Mouse (Mus musculus) midbrain, embryonic 12.5 days (tissue): ENCODE results near the gene Galns. TPM values are rescaled to one million over a fixed set of nuclear protein-coding genes. Genes with fewer than 3 reads are reported as not detected.
A peak's percentile ranks its signal among the peaks of the same experiment; 100 is the strongest.
"Not testable (repeated sequence)": the region's sequence is repeated elsewhere in the genome, so short reads cannot be mapped to it uniquely, and the experiment has no call there.

Experiments
- ATAC-seq: fragments of 200-750 bp; cut with Nextera tagmentation; 2 replicates; pipeline ENCODE4 v1.8.0; 2017; ENCODE audit warnings: low read depth, moderate TSS enrichment, moderate library complexity; ENCODE audit not compliant: low FRiP score
- H3K27ac ChIP-seq: fragments of 300-500 bp; sonication (generic); replicated peaks from 2 replicates; pipeline ENCODE4 v1.5.1; 2016; ENCODE audit warnings: mild to moderate bottlenecking
- H3K27me3 ChIP-seq: fragments of 300-500 bp; sonication (generic); 2 replicates; pipeline ENCODE4 v1.6.1; 2016; ENCODE audit warnings: mild to moderate bottlenecking
- H3K36me3 ChIP-seq: fragments of 300-500 bp; sonication (generic); 2 replicates; pipeline ENCODE4 v1.6.1; 2016
- H3K4me1 ChIP-seq: fragments of 300-500 bp; sonication (generic); 2 replicates; pipeline ENCODE4 v1.6.1; 2016
- H3K4me2 ChIP-seq: fragments of 300-500 bp; sonication (generic); replicated peaks from 2 replicates; pipeline ENCODE4 v1.6.1; 2016; ENCODE audit warnings: mild to moderate bottlenecking, moderate library complexity
- H3K4me3 ChIP-seq: fragments of 300-500 bp; sonication (generic); 2 replicates; pipeline ENCODE4 v1.5.1; 2016; ENCODE audit warnings: mild to moderate bottlenecking
- H3K9ac ChIP-seq: fragments of 300-500 bp; sonication (generic); replicated peaks from 2 replicates; pipeline ENCODE4 v1.6.1; 2016; ENCODE audit warnings: mild to moderate bottlenecking, moderate library complexity
- H3K9me3 ChIP-seq: fragments of 300-500 bp; sonication (generic); 2 replicates; pipeline ENCODE4 v1.6.1; 2016; ENCODE audit warnings: mild to moderate bottlenecking
- WGBS: fragments of 180-500 bp; shearing (Covaris S2); methylation state at CpG from one replicate; pipeline ENCODE4 v1.1.7; 2016; 5-methylcytosine and 5-hydroxymethylcytosine counted together
- polyA plus RNA-seq: library from polyadenylated mRNA; unstranded; fragments of >200 nt; fragmentation: Nextera tagmentation; extraction: Ambion mirVana; gene quantifications from 2 replicates; pipeline ENCODE4 v1.2.1, GENCODE M21; 2016

The Galns gene
- polyA plus RNA-seq, 1 experiment from 2014 or later: 5.7 TPM

- Histone ChIP-seq H3K4me3 (no peak overlapping the region), H3K36me3 (no peaks in the 10 kb centered on the region), H3K9ac (no peak overlapping the region), H3K27ac (no peak overlapping the region), H3K27me3 (no peaks in the 10 kb centered on the region), H3K4me1 (peaks cover 5% of the 10 kb centered on the region; the same call in 1 of the 2 replicates), H3K4me2 (no peak overlapping the region), H3K9me3 (no peaks in the 10 kb centered on the region)
- no peak for ATAC-seq
- 82% methylated on average over 9 of the region's 9 CpGs for WGBS
Observed at GRCm38 (mm10) chr8:122584981-122585380, 26.3 kb downstream of the Galns start.

- no peak overlapping the region for H3K4me2 ChIP-seq
- H3K4me1 ChIP-seq: peaks cover 17% of the 10 kb centered on the region
- no peaks in the 10 kb centered on the region for H3K36me3 ChIP-seq
- no peak overlapping the region for H3K9ac ChIP-seq
- no peaks in the 10 kb centered on the region for H3K9me3 ChIP-seq
- no peak for ATAC-seq
- H3K4me3 ChIP-seq: no peak overlapping the region
- no peak overlapping the region for H3K27ac ChIP-seq
- no peaks in the 10 kb centered on the region for H3K27me3 ChIP-seq
- 86% methylated on average over 15 of the region's 15 CpGs for WGBS
Observed at GRCm38 (mm10) chr8:122580926-122581325, 30.3 kb downstream of the Galns start.

GRCm38 (mm10) chr8:122579196-122579595 lies 32.1 kb downstream of the Galns start:
- no peak overlapping the region for H3K9ac ChIP-seq
- no peaks in the 10 kb centered on the region for H3K27me3 ChIP-seq
- no peak overlapping the region for H3K27ac ChIP-seq
- 40% methylated on average over 7 of the region's 7 CpGs for WGBS
- no peak for ATAC-seq
- peaks cover 28% of the 10 kb centered on the region for H3K4me1 ChIP-seq
- H3K9me3 ChIP-seq: no peaks in the 10 kb centered on the region
- no peak overlapping the region for H3K4me3 ChIP-seq
- no peak overlapping the region for H3K4me2 ChIP-seq
- 0 out of 2 replicates have a peak, but pooled peaks cover 3% of the 10 kb centered on the region for H3K36me3 ChIP-seq

- H3K4me1 ChIP-seq: peaks cover 38% of the 10 kb centered on the region
- 38% methylated on average over 10 of the region's 10 CpGs for WGBS
Observed at GRCm38 (mm10) chr8:122577116-122577515, 34.1 kb downstream of the Galns start.

GRCm38 (mm10) chr8:122576648-122577022 lies 34.6 kb downstream of the Galns start, which contains the start of gene Aprt:
TSS of gene Aprt (minus strand) at chr8:122576909.
- Histone ChIP-seq H3K4me2 (peak within 1 kb of the TSS; percentile 83), H3K27ac (no peak within 1 kb of the TSS), H3K36me3 (peaks cover 20% of the 10 kb centered on the region), H3K9ac (peak within 1 kb of the TSS; percentile 87), H3K4me1 (peaks cover 38% of the 10 kb centered on the region), H3K4me3 (peak within 1 kb of the TSS; percentile 64), H3K27me3 (no peaks in the 10 kb centered on the region), H3K9me3 (no peaks in the 10 kb centered on the region)
- ATAC-seq: peak; percentile 88
- WGBS: under 1% methylated on average over 38 of the region's 39 CpGs

More at GRCm38 (mm10) chr8:122577116-122577515, 34.1 kb downstream of the Galns start:
- H3K9me3 ChIP-seq: no peaks in the 10 kb centered on the region
- H3K4me2 ChIP-seq: peak overlapping the region; percentile 83
- peak overlapping the region; percentile 87; the same call in 1 of the 2 replicates for H3K9ac ChIP-seq
- H3K27me3 ChIP-seq: no peaks in the 10 kb centered on the region
- ATAC-seq: peak; percentile 42
- peaks cover 15% of the 10 kb centered on the region for H3K36me3 ChIP-seq
- peak overlapping the region; percentile 64 for H3K4me3 ChIP-seq
- H3K27ac ChIP-seq: no peak overlapping the region

GRCm38 (mm10) chr8:122575735-122576647 lies 35.3 kb downstream of the Galns start:
- Histone ChIP-seq H3K4me3 (peak overlapping the region; percentile 64), H3K4me2 (peak overlapping the region; percentile 83), H3K36me3 (peaks cover 26% of the 10 kb centered on the region), H3K9me3 (no peaks in the 10 kb centered on the region), H3K27ac (no peak overlapping the region), H3K9ac (peak overlapping the region; percentile 87), H3K4me1 (peaks cover 38% of the 10 kb centered on the region), H3K27me3 (no peaks in the 10 kb centered on the region)
- WGBS: 19% methylated on average over 21 of the region's 21 CpGs
- ATAC-seq: 0 out of 2 replicates have a peak, but pooled peaks have one; percentile 5

GRCm38 (mm10) chr8:122575286-122575685 lies 36.0 kb downstream of the Galns start:
- H3K27me3 ChIP-seq: no peaks in the 10 kb centered on the region
- 82% methylated on average over 8 of the region's 8 CpGs for WGBS
- peaks cover 33% of the 10 kb centered on the region for H3K36me3 ChIP-seq
- H3K4me1 ChIP-seq: peaks cover 38% of the 10 kb centered on the region
- H3K9ac ChIP-seq: 0 out of 2 replicates have a peak overlapping the region, but pooled peaks have one; percentile 87
- ATAC-seq: no peak
- no peak overlapping the region for H3K27ac ChIP-seq
- no peaks in the 10 kb centered on the region for H3K9me3 ChIP-seq
- peak overlapping the region; percentile 83 for H3K4me2 ChIP-seq
- H3K4me3 ChIP-seq: peak overlapping the region; percentile 64

GRCm38 (mm10) chr8:122574667-122575251 lies 36.5 kb downstream of the Galns start:
- 60% methylated on average over 10 of the region's 10 CpGs for WGBS
- Histone ChIP-seq H3K36me3 (peaks cover 38% of the 10 kb centered on the region), H3K4me3 (no peak overlapping the region), H3K4me1 (peaks cover 38% of the 10 kb centered on the region), H3K4me2 (peak overlapping the region; percentile 83; the same call in 1 of the 2 replicates), H3K9me3 (no peaks in the 10 kb centered on the region), H3K27me3 (no peaks in the 10 kb centered on the region), H3K9ac (no peak overlapping the region), H3K27ac (no peak overlapping the region; the same call in 1 of the 2 replicates)
- no peak for ATAC-seq

- Histone ChIP-seq H3K4me1 (peaks cover 42% of the 10 kb centered on the region), H3K4me2 (no peak overlapping the region), H3K27ac (no peak overlapping the region), H3K27me3 (no peaks in the 10 kb centered on the region), H3K9ac (no peak overlapping the region), H3K9me3 (no peaks in the 10 kb centered on the region), H3K4me3 (no peak overlapping the region), H3K36me3 (peaks cover 39% of the 10 kb centered on the region)
- no peak for ATAC-seq
- WGBS: 65% methylated on average over 3 of the region's 3 CpGs
Observed at GRCm38 (mm10) chr8:122574264-122574663, 37.0 kb downstream of the Galns start.

- H3K27me3 ChIP-seq: no peaks in the 10 kb centered on the region
- ATAC-seq: no peak
- no peaks in the 10 kb centered on the region for H3K9me3 ChIP-seq
- H3K4me1 ChIP-seq: peaks cover 49% of the 10 kb centered on the region
- H3K36me3 ChIP-seq: peaks cover 39% of the 10 kb centered on the region
- WGBS: 53% methylated on average over 9 of the region's 9 CpGs
- H3K27ac ChIP-seq: peak overlapping the region; percentile 11
- no peak overlapping the region for H3K4me2 ChIP-seq
- H3K9ac ChIP-seq: no peak overlapping the region
- no peak overlapping the region for H3K4me3 ChIP-seq
Observed at GRCm38 (mm10) chr8:122573577-122573976, 37.7 kb downstream of the Galns start.

- ATAC-seq, H3K9ac ChIP-seq, H3K4me2 ChIP-seq, H3K9me3 ChIP-seq, H3K27me3 ChIP-seq, H3K4me3 ChIP-seq: not testable (repeated sequence)
- WGBS: 25% methylated on average over 4 of the region's 4 CpGs
- peak overlapping the region; percentile 11 for H3K27ac ChIP-seq
- H3K36me3 ChIP-seq: peaks cover 39% of the 10 kb centered on the region
- peaks cover 53% of the 10 kb centered on the region for H3K4me1 ChIP-seq
Observed at GRCm38 (mm10) chr8:122573176-122573575, 38.1 kb downstream of the Galns start.

GRCm38 (mm10) chr8:122572751-122573150 lies 38.5 kb downstream of the Galns start:
- ATAC-seq: no peak
- Histone ChIP-seq H3K4me1 (peaks cover 54% of the 10 kb centered on the region), H3K27me3 (no peaks in the 10 kb centered on the region), H3K27ac (0 out of 2 replicates have a peak overlapping the region, but pooled peaks have one; percentile 11), H3K4me2 (no peak overlapping the region), H3K36me3 (peaks cover 39% of the 10 kb centered on the region), H3K9ac (no peak overlapping the region), H3K9me3 (no peaks in the 10 kb centered on the region), H3K4me3 (no peak overlapping the region)
- 91% methylated on average over 3 of the region's 3 CpGs for WGBS
